Mouse (Mus musculus): ENCODE data around the gene Icam2.

GRCm38 (mm10) chr11:106387020-106387419 lies 855 bp downstream of the Icam2 start:
- TF ChIP-seq POLR2A (IDR thresholded peaks at IDR 0.05; ENCODE audit: control insufficient read depth in 1 of 2, insufficient read depth in 1 of 2, low read depth in 1 of 2, low read length in 2 of 2, poor library complexity in 1 of 2) (peak in 1 of 2 experiments; percentile 67; a peak in 2 of 4 replicates), RAD21 (IDR thresholded peaks at IDR 0.05; ENCODE audit: low read depth, low read length) (no peak), NRF1 (IDR thresholded peaks at IDR 0.05; ENCODE audit: insufficient read depth, low read depth, low read length, poor library complexity, severe bottlenecking) (no peak), USF1 (IDR thresholded peaks at IDR 0.05; ENCODE audit: low read depth, low read length) (peak; percentile 54), GATA1 (IDR thresholded peaks at IDR 0.05; ENCODE audit: low read depth, low read length) (peak; percentile 90)
